ENCODE assay signal across 8 mouse cellular contexts in genomic region chr7:140101993-140102860, GRCm38 (mm10). TPM values are rescaled to one million over a fixed set of nuclear protein-coding genes. Genes with fewer than 3 reads are reported as not detected.
DNase-seq lines count a peak whose midpoint lies in the region; ATAC-seq and TF ChIP-seq lines count a peak whose summit lies in the region.

Gene Fuom, minus strand, starts transcription at chr7:140102441.

- H3K4me1 ChIP-seq in brown adipose tissue, adult 24 weeks (ENCODE audit: control insufficient read depth, insufficient read depth, insufficient read length, low read length): peaks cover 7% of the 10 kb centered on the region; the same call in 1 of the 2 replicates
- peaks cover 8% of the 10 kb centered on the region for H3K4me1 ChIP-seq in heart, embryonic 12.5 days (replicated peaks)
- H3K4me1 ChIP-seq in kidney, postnatal 0 days (replicated peaks; ENCODE audit: insufficient read depth, low read length): peaks cover 4% of the 10 kb centered on the region; the same call in 1 of the 2 replicates
- H3K4me1 ChIP-seq in liver, embryonic 12.5 days: peaks cover 21% of the 10 kb centered on the region
- no peaks in the 10 kb centered on the region for H3K4me1 ChIP-seq in stomach, embryonic 14.5 days (ENCODE audit: control insufficient read depth, insufficient read depth, low read length)

- peak; percentile 81 for ATAC-seq in erythroid progenitor cell, adult 5-6 weeks (replicated peaks; ENCODE audit: low FRiP score, poor library complexity, severe bottlenecking)
- peak; percentile 93 for ATAC-seq in heart, embryonic 12.5 days (ENCODE audit: insufficient number of reproducible peaks, low FRiP score)
- peak; percentile 93 for ATAC-seq in kidney, postnatal 0 days (replicated peaks; ENCODE audit: low FRiP score, low read depth)
- peak; percentile 89 for ATAC-seq in liver, embryonic 12.5 days
- peak; percentile 92 for ATAC-seq in stomach, embryonic 14.5 days (ENCODE audit: insufficient number of reproducible peaks, insufficient read depth, low FRiP score, low read depth)

- H3K9me3 ChIP-seq in heart, embryonic 12.5 days (replicated peaks): no peaks in the 10 kb centered on the region
- no peaks in the 10 kb centered on the region for H3K9me3 ChIP-seq in kidney, postnatal 0 days (replicated peaks; ENCODE audit: low read length)
- no peaks in the 10 kb centered on the region for H3K9me3 ChIP-seq in liver, embryonic 12.5 days (replicated peaks)
- H3K9me3 ChIP-seq in stomach, embryonic 14.5 days (ENCODE audit: control insufficient read depth, low read depth, low read length): no peaks in the 10 kb centered on the region

- 2% methylated on average over 30 of the region's 30 CpGs for WGBS in heart, embryonic 12.5 days
- under 1% methylated on average over 30 of the region's 30 CpGs for WGBS in kidney, postnatal 0 days
- WGBS in liver, embryonic 12.5 days (ENCODE audit: insufficient replicate concordance): 4% methylated on average over 30 of the region's 30 CpGs
- WGBS in stomach, embryonic 14.5 days: 1% methylated on average over 30 of the region's 30 CpGs

- no peak for TF ChIP-seq CTCF in kidney, postnatal 0 days (IDR thresholded peaks at IDR 0.05; ENCODE audit: low read depth)

- no peaks in the 10 kb centered on the region for H3K27me3 ChIP-seq in heart, embryonic 12.5 days (replicated peaks)
- H3K27me3 ChIP-seq in kidney, postnatal 0 days (ENCODE audit: insufficient read depth, low read length): no peaks in the 10 kb centered on the region
- no peaks in the 10 kb centered on the region for H3K27me3 ChIP-seq in liver, embryonic 12.5 days (replicated peaks)
- H3K27me3 ChIP-seq in stomach, embryonic 14.5 days (ENCODE audit: control insufficient read depth, insufficient read depth, low read length): no peaks in the 10 kb centered on the region

- peak; percentile 55 to 73 for DNase-seq in CD8-positive naive resting alpha-beta T cell, adult 2 months (ENCODE audit: low read depth in 2 of 2, low spot score in 2 of 2)
- DNase-seq in kidney, postnatal 0 days (ENCODE audit: low spot score): peak; percentile 88
- DNase-seq in natural killer cell, adult 2 months (ENCODE audit: low spot score in 2 of 2): peak; percentile 57 to 78

- H3K9ac ChIP-seq in heart, embryonic 12.5 days: peak within 1 kb of the TSS; percentile 81
- peak within 1 kb of the TSS; percentile 59; the same call in 1 of the 2 replicates for H3K9ac ChIP-seq in kidney, postnatal 0 days (ENCODE audit: low read depth, low read length)
- peak within 1 kb of the TSS; percentile 55 for H3K9ac ChIP-seq in liver, embryonic 12.5 days
- H3K9ac ChIP-seq in stomach, embryonic 14.5 days (replicated peaks; ENCODE audit: low read depth, low read length): peak within 1 kb of the TSS; percentile 25; the same call in 1 of the 2 replicates

- H3K4me2 ChIP-seq in heart, embryonic 12.5 days: peak within 1 kb of the TSS; percentile 85
- H3K4me2 ChIP-seq in kidney, postnatal 0 days (ENCODE audit: low read length): peak within 1 kb of the TSS; percentile 67
- H3K4me2 ChIP-seq in liver, embryonic 12.5 days: peak within 1 kb of the TSS; percentile 67
- peak within 1 kb of the TSS; percentile 76 for H3K4me2 ChIP-seq in stomach, embryonic 14.5 days (replicated peaks; ENCODE audit: low read depth, low read length)

- peak within 1 kb of the TSS; percentile 61 for H3K4me3 ChIP-seq in brown adipose tissue, adult 24 weeks (ENCODE audit: insufficient read depth, low read depth, low read length)
- peak within 1 kb of the TSS; percentile 55 for H3K4me3 ChIP-seq in heart, embryonic 12.5 days
- peak within 1 kb of the TSS; percentile 48 for H3K4me3 ChIP-seq in kidney, postnatal 0 days (replicated peaks; ENCODE audit: low read depth, low read length)
- peak within 1 kb of the TSS; percentile 50 for H3K4me3 ChIP-seq in liver, embryonic 12.5 days
- peak within 1 kb of the TSS; percentile 33 for H3K4me3 ChIP-seq in stomach, embryonic 14.5 days (ENCODE audit: low read depth, low read length)

- peak within 1 kb of the TSS; percentile 96 for H3K27ac ChIP-seq in brown adipose tissue, adult 24 weeks (replicated peaks; ENCODE audit: low read depth, low read length)
- peak within 1 kb of the TSS; percentile 77 for H3K27ac ChIP-seq in heart, embryonic 12.5 days (ENCODE audit: poor library complexity, severe bottlenecking)
- H3K27ac ChIP-seq in kidney, postnatal 0 days: peak within 1 kb of the TSS; percentile 68
- no peak within 1 kb of the TSS for H3K27ac ChIP-seq in liver, embryonic 12.5 days
- no peak within 1 kb of the TSS for H3K27ac ChIP-seq in stomach, embryonic 14.5 days (ENCODE audit: low read length)

- peaks cover 44% of the 10 kb centered on the region for H3K36me3 ChIP-seq in heart, embryonic 12.5 days
- 0 out of 2 replicates have a peak, but pooled peaks cover 15% of the 10 kb centered on the region for H3K36me3 ChIP-seq in kidney, postnatal 0 days (ENCODE audit: insufficient read depth, low read length)
- peaks cover 17% of the 10 kb centered on the region for H3K36me3 ChIP-seq in liver, embryonic 12.5 days
- peaks cover 11% of the 10 kb centered on the region; the same call in 1 of the 2 replicates for H3K36me3 ChIP-seq in stomach, embryonic 14.5 days (ENCODE audit: control insufficient read depth, insufficient read depth, low read length)

RNA-seq across cellular contexts. Expression of gene Fuom, which starts in this region (rescaled TPM):
- 211 and 236 TPM in 2 replicates for polyA plus RNA-seq in brown adipose tissue, adult 24 weeks (2012; ENCODE audit: insufficient read depth, insufficient read length, missing spikeins)
- not detected in 2 replicates for total RNA-seq in erythroid progenitor cell, adult 5-6 weeks (2015; ENCODE audit: low replicate concordance)
- not detected in 2 replicates for total RNA-seq in erythroid progenitor cell, adult 5-6 weeks (2017; ENCODE audit: low replicate concordance)
- polyA plus RNA-seq in heart, embryonic 12.5 days (2016; fragmentation: Nextera tagmentation; extraction: Ambion mirVana): 75.4 and 83.0 TPM in 2 replicates
- 86.8 and 88.4 TPM in 2 replicates for polyA plus RNA-seq in kidney, postnatal 0 days (2015; fragmentation: Nextera tagmentation; extraction: Ambion mirVana)
- polyA plus RNA-seq in liver, embryonic 12.5 days (2016; fragmentation: Nextera tagmentation; extraction: Ambion mirVana): 7.4 and 7.6 TPM in 2 replicates
- polyA plus RNA-seq in stomach, embryonic 14.5 days (2014; fragmentation: Nextera tagmentation; extraction: Ambion mirVana): 28.6 and 29.6 TPM in 2 replicates

Comparison
In these comparisons a context has a peak if more than half of its experiments do, and no peak if none do; other contexts are left out.
1. Peak in ATAC-seq in erythroid progenitor cell, adult 5-6 weeks; RNA of the gene not detected or under 1 TPM.
2. H3K27ac ChIP-seq: peak in brown adipose tissue, adult 24 weeks (single experiment), heart, embryonic 12.5 days (single experiment) and kidney, postnatal 0 days (single experiment); none in liver, embryonic 12.5 days (single experiment) and stomach, embryonic 14.5 days (single experiment).
3. H3K9ac ChIP-seq: peak in every context shown above with its lines; median percentile 81 in heart, embryonic 12.5 days; 59 in kidney, postnatal 0 days; 55 in liver, embryonic 12.5 days; 25 in stomach, embryonic 14.5 days.
4. Peak in every context shown above with its lines, with median percentiles within 50 percentile points of each other: DNase-seq, H3K4me3 ChIP-seq, ATAC-seq and H3K4me2 ChIP-seq.